Mouse (Mus musculus) hematopoietic stem cell, adult 5-6 weeks (primary cell): ENCODE measurements around the gene Tssk2. TPM values are rescaled to one million over a fixed set of nuclear protein-coding genes. Genes with fewer than 3 reads are reported as not detected.

ENCODE experiments used
- ATAC-seq, 2 experiments: fragments of 125-278 bp in 1 of 2; replicated peaks in 1 of 2; 2 replicates each; pipeline ENCODE4 v1.8.0; 2016 to 2017; ENCODE audit warnings: inconsistent platforms in 2 of 2, mild to moderate bottlenecking in 2 of 2, moderate number of reproducible peaks in 2 of 2, low read depth in 1 of 2, moderate TSS enrichment in 1 of 2; ENCODE audit not compliant: low FRiP score in 2 of 2, poor library complexity in 2 of 2, severe bottlenecking in 2 of 2, insufficient read depth in 1 of 2, low TSS enrichment in 1 of 2
- total RNA-seq: library from RNA; stranded (forward); fragments of 172-1452, 232-1000 nt; gene quantifications from 2 replicates; pipeline ENCODE4 v1.2.3, GENCODE M21; 2017

Tssk2 gene
- total RNA-seq, 1 experiment from 2014 or later, result not detected

DNA sequence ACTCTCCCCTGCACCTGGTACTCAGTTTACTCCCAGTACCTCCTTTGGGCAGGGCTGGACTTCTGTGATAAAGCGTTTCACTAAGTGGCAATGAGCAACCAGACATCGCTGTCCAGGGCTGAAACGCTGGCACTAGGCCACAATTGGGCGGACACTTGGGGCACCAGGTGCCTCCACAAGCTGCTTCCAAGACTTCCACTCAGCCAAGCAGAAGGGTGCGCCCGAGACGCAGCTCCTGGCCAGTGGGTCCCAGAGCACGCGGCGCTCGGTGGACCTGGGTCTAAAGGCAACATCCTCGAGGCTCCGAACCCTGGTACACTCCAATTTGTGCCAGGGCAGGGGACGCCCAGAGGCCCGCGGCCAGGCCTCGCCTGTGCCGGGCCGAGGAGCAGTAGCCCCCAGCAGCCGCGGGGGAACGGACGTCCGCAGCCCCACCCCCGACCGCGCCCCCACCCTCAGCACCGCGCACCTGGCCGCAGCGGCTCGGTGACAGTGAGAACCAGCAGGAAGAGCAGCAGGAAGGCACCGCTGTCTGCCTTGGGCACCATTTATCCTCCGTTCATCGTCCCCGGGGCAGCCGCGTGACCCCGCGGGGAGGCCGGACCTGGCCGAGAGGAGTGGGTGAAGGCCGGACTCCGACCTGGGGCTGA lies 7.4 kb upstream of the Tssk2 start:
- peak; percentile 19 to 36 for ATAC-seq

DNA sequence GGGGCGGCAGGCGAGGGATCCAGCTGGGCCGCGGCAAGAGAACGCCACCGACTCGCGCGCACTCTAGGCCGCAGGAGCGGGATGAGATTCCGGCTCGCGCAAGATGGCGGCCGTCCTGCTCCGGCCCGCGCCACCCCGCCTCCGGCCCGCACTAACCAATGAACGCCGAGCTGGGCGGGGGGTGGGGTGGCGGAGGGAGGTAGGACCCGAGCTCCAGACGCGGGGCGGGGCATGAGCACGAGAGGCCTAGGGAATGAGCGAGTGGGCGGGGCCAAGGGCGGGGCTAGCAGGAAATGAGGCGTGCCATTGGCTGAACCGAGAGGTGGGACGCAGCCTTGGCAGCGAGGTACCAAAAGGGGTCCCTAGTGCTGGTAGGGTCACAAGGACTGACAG lies 6.9 kb upstream of the Tssk2 start, which contains the start of gene Gm20518:
TSS of gene Gm20518 (minus strand) at position 105 of the 393 bp plus-strand sequence.
- ATAC-seq, result peak; percentile 91 to 95

DNA sequence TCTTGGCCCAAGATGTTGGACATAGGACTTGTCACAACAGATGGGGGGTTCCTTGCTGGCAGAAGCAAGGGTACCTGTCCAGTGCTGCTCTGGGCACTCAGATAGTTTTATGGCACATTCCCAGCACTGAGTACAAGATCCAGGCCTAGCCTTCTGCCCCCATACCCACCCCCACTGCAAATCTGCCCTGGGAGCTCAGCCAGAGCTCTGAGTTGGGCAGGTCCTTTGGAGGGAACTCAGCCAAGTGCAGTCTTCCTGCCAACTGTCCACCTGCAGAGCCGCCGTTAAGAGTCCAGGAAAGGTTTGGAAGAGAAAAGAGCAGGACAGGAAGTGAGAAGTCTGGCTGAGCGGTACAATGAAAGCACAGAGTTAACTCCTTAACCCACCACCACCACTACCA lies 5.8 kb upstream of the Tssk2 start:
- ATAC-seq, result no peak

DNA sequence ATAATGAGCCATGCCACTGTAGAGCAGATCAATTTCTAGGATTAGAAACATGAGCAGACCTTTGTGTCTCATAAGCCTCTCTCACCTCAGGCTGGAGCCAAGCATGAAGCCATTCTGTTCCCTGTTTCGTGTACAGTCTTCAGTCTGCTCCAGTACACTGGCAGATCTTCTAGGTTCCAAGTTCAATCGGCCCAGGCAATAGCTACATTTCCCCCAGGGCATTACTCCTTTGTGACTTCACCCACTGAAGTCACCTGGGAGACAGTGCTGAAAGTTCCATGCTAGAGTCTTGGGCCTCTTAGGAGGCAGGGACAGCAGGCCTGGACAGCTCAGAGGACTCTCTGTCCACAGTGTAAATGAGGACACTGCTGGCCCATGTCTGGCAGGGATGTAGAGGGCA lies 4.5 kb upstream of the Tssk2 start, which contains the start of gene Tssk1:
TSS of gene Tssk1 (plus strand) at position 301 of the 400 bp plus-strand sequence.
- ATAC-seq, result no peak

DNA sequence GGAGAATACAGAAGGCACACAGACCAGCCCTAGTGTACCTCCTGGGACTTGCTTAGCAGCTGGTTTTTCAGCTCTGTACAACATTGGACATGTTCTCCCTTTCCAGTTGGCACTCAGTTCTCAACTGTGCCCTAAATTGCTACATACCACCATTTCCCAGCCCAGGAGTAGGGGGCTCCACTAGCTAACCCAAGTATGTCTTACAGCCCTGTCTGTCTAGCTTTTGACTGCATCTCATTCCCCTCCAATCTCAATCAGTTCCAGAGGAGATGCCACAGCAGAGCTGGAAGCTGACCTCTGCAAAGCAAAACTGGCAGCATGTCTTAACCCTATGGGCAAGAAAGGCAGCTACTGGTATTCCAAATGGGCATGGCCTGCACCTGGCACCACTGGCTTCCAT lies 2.3 kb upstream of the Tssk2 start:
- no peak for ATAC-seq

DNA sequence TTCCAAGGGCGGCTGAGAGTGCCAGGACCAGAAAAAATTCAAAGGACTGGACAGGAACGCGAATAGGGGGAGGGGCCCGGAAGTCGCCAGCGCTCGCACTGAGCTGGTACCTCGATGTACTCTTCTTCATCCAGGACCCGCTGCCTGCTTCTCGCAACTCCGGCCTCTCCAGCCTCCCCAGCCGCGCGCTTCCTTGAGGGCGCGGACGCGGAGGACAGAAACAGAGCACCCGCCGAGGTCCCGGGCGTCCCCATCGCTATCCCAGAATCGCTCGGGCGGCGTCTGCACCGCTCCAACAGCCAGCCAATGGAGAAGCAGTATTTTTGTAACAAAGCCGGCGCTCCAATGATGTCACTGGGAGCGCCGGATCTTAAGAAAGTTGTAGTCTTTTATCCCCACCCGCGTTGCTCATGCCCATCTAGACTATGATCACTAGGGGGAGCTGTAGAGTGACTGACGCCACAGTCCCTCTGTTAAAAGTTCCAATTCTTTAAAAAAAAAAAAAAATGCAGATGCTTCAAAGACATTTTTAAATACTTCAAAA lies 12.7 kb downstream of the Tssk2 start, which contains the start of gene Ess2:
TSS of gene Ess2 (minus strand) at position 297 of the 544 bp plus-strand sequence.
- peak; percentile 95 to 98 for ATAC-seq

DNA sequence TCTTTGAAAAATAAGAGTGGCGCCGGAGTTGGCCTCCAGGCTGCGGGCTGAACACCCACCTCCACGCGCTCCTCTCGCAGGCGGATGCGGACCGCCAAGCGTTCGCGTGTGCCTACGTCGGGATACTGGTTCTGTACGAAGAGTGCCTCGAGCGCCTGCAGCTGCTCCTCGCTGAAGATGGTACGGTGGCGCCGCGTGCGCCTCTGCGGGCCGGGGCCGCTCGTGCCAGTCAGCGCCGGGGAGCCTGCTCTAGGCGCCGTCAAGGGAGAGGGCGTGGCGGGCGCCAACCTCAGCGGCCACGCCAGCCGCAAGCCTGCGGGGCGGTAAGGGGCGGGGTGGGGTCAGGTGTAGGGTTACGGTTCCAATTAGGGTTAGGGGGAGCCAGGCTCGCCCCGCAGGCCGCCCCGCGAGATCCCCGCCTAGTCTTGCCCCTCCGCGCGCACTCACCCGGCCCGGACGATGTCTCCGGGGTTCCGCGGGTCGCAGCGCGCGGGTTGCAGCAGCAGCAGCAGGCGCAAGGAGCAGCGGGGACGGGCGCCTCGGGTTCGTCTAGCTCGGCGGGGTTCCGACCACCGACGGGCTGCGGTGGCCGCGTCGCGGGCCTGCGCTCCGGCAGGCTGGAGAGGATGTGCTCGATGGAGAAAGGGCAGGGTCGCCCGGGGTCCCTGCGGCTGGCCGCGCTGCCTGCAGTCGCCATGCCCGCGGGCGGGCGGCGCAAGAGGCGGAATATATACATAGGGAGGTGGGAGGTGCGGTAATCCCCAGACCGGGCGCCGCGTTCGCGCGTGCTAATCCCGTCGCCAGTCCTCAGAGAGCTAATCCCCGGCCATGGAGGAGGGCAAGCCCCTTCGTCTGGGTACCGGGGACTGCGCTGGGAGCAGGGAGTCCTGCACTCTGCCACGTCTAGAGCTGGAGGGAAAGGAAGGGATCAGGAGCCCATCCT lies 16.1 kb downstream of the Tssk2 start, which contains the start of gene Gsc2:
TSS of gene Gsc2 (minus strand) at position 753 of the 943 bp plus-strand sequence.
- ATAC-seq, result no peak

DNA sequence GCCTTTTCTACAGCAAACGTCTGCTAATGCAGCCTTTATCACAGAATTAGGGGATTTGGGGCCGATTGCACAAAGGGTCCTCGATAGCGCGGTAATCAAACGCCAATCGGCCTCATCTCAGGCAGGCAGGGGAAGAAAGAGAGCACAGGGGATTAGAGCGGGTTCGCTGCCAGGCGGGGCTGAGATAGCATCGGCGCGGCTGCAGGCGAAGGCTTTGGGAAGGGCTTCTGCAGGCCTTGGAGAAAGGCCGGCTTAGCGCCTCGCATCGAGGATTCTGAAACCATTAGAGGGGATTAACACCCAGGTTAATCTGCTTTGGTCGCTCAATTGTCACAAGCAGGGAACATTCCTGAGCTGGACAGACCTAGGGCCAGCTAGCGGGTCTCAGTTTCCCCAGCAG lies 22.1 kb downstream of the Tssk2 start:
- no peak for ATAC-seq

DNA sequence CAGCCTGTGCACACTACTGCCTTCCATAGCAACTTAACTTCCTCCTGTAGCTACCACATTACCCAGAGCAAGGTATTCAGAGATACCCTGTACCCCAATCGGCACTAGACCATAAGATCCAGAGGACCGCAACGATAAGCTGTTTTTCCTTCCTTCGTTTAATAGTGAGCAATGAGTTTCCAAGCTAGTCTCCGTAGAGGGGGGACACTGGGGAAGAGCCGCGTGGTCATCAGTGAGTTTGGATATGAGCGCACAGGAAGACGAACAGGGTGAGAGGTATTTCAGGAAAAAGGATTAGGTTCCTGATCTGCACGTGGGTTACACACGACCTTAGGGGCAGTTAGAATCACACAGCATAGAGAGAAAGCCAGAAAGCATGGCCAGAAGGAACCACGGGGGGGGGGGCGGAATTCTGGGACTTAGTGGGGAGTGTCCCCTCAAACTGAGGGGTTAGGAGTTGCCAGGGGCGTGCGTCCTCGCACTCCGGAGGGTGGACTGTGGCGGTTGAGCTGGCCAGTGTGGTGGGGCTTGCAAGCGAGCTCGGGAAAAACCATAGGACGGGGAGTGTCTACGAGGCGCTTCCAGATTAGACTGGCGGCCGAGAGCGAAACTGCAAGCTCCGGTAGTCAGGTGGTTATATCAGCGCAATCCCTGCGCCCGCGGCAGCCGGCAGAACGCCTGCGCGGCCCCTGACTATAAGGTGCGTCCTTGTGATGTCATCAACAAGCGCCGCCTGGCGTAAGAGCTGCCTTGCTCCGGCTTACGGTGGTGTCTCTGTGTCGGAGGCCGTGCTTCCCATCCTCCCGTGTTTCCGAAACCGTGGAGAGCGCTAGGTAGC lies 23.1 kb downstream of the Tssk2 start:
- ATAC-seq, result peak; percentile 92 to 95

DNA sequence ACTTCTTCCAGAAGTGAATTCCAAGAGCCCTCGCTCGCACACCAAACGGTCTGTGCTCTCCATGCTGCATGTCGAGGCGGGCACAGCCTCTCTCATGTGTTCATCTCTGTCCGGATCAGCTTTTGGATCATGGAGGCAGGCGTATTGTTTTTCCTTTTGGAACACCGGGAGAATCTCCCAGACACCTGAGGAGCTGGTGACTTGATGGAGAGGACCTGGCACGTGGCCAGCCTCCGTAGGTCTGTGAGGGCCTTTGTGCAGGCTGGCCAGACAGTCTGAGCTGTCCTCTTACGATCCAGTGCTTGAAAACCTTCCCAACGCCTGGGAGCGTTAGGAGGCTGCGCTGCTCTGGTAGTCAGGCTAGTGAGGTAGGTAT lies 23.7 kb downstream of the Tssk2 start:
- ATAC-seq, result no peak

DNA sequence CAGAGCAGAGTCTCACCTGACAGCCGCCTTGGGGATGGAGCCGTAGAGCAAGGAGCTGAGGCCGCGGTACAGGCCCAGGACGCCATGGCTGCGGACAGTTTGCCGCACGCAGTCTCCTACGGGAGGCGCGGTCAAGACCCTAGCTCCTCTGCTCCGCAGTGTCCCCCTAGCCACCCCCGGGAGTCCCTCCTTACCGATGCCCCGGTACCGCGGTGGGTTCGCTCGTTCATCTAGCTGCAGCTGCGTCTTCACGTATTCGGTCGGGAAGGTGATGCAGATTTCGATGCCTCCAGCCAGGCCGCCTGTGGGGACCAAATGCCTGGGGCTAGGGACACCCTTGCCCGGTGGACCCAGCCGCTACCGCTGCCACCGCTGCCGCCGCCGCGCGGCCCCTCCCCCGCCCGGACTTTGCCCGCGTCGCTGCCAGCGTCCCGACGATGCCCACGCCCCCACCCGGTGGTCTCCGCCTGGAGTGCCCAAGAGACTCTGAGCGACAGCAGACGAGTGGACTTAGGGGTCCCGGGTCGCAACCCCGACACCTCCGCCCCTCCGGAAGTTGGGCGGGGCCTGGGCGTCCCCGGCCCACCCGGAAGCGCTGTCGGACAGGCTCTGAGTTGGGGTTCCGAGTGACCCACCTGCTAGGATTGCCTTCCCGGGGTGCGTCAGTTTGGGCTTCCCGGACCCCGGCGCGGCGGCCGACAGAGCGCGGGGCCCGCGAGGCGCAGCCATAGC lies 29.1 kb downstream of the Tssk2 start:
- no peak for ATAC-seq

DNA sequence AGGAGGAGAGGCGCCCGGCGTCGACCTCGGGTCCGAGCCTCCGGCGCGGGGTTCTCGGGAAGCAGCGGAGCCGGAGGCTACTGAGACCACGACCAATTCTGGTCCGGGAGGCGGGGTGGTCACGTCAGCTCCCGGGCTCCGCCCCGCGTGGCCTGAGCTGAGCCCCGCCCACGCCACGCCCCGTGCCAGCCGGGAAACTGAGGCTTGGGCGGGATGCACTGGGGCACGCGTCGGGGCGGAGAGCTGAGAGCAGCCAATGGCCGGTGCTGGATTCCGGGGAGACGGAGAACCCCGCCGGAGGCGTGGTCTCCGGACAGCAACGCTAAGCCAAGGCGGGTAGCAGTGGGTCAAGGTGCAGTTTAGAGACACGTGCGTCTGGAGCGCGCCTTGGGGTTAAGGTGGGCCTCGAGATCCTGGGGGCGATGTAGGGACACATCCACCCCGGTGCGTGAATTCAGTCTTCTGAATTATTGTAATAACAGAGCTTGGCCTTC lies 29.7 kb downstream of the Tssk2 start, which contains the start of gene Slc25a1:
TSS of gene Slc25a1 (minus strand) at position 133 of the 494 bp plus-strand sequence.
- ATAC-seq, result peak; percentile 42 to 46

DNA sequence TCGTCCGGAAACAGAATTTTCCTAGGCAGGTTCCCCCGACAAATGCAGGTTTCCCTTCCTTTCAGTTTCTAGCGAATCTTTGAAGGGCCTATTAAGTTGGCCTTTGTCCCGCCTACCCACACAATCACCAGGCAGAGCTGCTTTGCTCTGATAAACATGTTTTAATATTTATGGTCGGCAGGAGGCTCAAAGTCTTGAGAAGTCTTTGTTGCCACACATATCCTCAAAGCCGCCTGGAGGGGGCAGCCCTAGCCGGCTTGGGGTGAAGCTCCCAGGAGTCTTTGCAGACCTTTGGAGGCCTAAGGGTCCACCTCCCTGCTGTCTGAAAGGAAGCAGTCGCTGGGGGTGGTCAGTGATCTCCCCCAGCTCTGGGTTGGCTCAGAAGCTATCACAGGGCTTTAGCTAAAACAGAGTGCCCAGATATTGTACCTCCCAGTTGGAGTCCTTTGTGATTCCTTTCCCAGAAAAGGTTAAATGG lies 30.2 kb downstream of the Tssk2 start:
- peak; percentile 89 to 90 for ATAC-seq

DNA sequence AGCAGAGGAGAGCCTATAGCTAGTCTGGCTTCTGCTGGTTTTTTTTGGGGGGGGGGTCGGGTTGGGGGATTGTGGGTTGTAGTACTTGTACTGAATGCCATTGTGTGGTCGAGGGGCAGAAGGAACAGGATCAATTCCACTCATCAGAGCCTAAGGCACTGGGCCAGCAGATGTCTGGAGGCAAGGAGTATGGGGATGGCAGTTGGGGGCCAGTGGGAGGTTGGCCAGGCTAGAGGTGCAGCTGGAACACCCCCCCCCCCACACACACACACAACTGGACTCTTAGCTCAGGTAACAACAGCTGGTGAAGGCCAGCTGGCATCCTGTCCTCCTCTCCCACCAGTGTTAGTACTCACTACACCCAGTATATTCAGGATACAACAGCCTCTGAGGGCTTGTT lies 30.8 kb downstream of the Tssk2 start:
- no peak for ATAC-seq

DNA sequence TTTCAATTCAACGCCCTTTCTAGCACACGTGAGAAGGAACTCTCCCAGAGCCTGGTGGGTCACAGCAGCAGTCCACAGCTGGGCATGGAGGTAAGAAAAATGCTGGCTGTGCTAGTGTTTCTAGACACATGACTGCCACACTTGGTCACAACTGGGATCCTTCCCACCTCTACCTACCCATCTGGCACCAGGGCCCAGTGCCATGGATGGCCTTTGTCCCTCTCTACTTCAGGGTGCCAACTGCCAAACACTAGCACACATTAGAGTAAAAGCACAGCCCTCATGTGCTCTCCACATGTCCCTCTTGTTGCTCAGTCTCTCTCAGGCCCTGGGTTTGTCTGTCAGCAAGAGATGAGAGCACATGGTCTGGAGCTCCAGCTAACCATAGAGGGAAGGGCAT lies 31.2 kb downstream of the Tssk2 start:
- no peak for ATAC-seq

DNA sequence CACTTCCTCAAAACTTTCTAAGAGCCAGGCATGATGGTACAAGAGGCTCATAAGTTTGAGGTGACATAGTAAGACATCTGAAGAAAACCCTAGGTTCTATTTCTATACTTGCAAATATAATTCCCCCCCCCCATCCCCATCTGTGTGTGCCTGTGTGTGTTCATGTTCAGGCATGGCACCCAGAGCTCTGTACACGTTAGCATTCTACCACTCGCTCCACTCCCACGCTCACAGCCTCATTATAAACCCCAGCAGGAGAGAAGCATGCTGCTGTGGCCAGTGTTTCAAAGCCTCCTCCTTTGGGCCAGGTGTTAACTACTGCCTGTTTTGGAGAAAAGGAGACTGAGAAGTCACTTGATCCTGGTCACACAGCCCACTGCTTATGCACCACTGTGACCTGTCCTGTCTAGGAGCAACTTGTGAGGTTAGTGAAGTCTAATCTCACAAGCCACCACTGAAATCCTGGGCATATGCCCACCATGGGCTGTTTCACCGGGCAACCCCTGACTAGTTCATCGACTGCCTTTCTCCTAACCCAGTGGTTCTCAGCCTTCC lies 33.5 kb downstream of the Tssk2 start:
- ATAC-seq, result no peak
